Mouse (Mus musculus): ENCODE measurements at regions not wholly inside any gene's neighbourhood (a gene's known extent, or its start where the extent isn't known, plus 50 kb on each side); places are given as distances from the start of the nearest gene placed in this dataset.
A peak's percentile ranks its signal among the peaks of the same experiment; 100 is the strongest.

DNA sequence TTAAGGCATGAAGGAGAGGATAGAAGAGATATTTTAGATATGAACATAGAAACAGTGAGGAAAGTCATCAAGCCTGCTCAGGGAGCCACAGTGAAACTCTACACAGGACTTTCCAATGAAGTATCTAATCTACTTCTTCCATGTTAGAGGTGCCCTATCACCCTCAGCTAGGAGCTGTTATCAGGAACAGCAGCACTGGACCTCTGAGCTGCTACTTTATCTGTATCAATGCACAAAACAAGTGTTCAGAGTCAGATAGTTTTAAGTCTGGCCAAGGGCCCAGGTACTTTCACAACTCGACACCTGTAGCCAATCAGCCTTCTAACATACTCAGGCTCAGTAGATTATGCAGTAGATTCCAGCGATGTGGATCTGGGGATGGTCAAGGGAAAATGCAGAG lies 210.7 kb upstream of the Grid2 start:
- TF ChIP-seq GATA4 (IDR thresholded peaks at IDR 0.05; ENCODE audit: insufficient replicate concordance, low read length), result no peak

GRCm38 (mm10) chr6:63088225-63088624 lies 167.5 kb upstream of the Grid2 start:
- TF ChIP-seq GATA4 (IDR thresholded peaks at IDR 0.05; ENCODE audit: insufficient replicate concordance, low read length), result peak; percentile 89

DNA sequence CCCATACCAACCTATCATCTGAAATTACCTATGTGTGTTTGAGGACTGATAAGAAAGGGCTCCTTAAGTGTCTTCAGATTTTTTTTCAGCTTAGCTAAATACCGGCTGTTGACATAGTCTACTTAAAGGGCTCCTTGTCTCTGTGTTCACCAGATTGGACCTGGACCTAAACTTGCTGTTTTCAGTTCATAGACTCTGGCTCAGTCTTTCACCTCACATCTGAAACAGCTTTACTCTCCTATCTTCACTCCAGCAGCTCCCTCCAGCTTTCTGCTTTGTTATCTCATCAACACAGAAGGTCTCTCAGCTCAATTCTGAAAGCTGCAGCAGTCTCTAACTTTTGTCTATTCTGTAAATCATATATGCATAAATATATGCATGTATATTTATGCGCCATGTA lies 106.4 kb upstream of the Grid2 start:
- TF ChIP-seq GATA4 (IDR thresholded peaks at IDR 0.05; ENCODE audit: insufficient replicate concordance, low read length), result no peak

GRCm38 (mm10) chr6:63180210-63180609 lies 75.5 kb upstream of the Grid2 start:
- no peak for TF ChIP-seq GATA4 (IDR thresholded peaks at IDR 0.05; ENCODE audit: insufficient replicate concordance, low read length)

Measured in liver, adult (tissue).